In the genomic region with DNA sequence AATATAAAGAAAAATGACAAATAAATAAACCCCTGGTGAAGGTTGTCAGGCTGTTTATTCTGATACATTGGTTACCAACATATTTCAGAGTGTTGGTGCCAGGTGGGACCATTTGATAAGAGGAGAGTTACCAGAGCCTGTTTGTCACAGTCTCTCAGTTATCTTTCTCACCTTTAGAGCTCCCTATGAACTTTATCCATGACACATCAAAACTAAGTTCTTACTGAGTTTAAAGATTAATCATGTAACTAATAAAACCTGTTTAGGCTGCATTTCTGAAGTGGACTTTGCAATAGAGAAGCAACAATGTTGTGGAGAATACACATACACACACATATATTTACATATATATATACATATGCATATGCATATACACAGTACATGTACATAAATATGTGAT, we compare ENCODE assay signal across 18 mouse cellular contexts.
"Had no signal": no experiment of that assay in that cellular context is flagged by ENCODE, and none has a peak within 500 bp of the region (broad histone marks: within the 10 kb centered on the region; RNA-seq: fewer than 3 reads in every experiment).

No protein-coding gene starts in this region.

- H3K4me1 ChIP-seq: midbrain, embryonic 10.5 days; midbrain, embryonic 12.5 days; neural tube, embryonic 13.5 days; neural tube, embryonic 15.5 days had no signal

- H3K36me3 ChIP-seq: midbrain, embryonic 10.5 days; midbrain, embryonic 12.5 days; neural tube, embryonic 13.5 days; neural tube, embryonic 15.5 days had no signal

- H3K9me3 ChIP-seq: midbrain, embryonic 10.5 days; midbrain, embryonic 12.5 days; neural tube, embryonic 13.5 days; neural tube, embryonic 15.5 days had no signal

- H3K27ac ChIP-seq: midbrain, embryonic 10.5 days; midbrain, embryonic 12.5 days; neural tube, embryonic 13.5 days; neural tube, embryonic 15.5 days had no signal

- H3K9ac ChIP-seq: lung, embryonic 14.5 days; midbrain, embryonic 12.5 days; neural tube, embryonic 13.5 days; neural tube, embryonic 15.5 days had no signal

- DNase-seq: lung, embryonic 14.5 days; lung, postnatal 10 days; lung, postnatal 4 days; midbrain, embryonic 14.5 days; retina, postnatal 1 day; right cerebral cortex, adult 18-20 months; right cerebral cortex, postnatal 25 days; right cerebral cortex, postnatal 4 days; spleen, adult 18-20 months; thymus, adult 18-20 months; thymus, postnatal 14 days; thymus, postnatal 36 days had no signal

- H3K4me2 ChIP-seq: lung, embryonic 14.5 days; midbrain, embryonic 12.5 days; neural tube, embryonic 13.5 days; neural tube, embryonic 15.5 days had no signal

- H3K4me3 ChIP-seq: midbrain, embryonic 10.5 days; midbrain, embryonic 12.5 days; myocyte; neural tube, embryonic 13.5 days; neural tube, embryonic 15.5 days had no signal

- ATAC-seq: midbrain, embryonic 16.5 days had no signal

- H3K27me3 ChIP-seq: midbrain, embryonic 12.5 days; neural tube, embryonic 13.5 days; neural tube, embryonic 15.5 days had no signal
